Mouse (Mus musculus): ENCODE measurements at regions not wholly inside any gene's neighbourhood (a gene's known extent, or its start where the extent isn't known, plus 50 kb on each side); places are given as distances from the start of the nearest gene placed in this dataset.

DNA sequence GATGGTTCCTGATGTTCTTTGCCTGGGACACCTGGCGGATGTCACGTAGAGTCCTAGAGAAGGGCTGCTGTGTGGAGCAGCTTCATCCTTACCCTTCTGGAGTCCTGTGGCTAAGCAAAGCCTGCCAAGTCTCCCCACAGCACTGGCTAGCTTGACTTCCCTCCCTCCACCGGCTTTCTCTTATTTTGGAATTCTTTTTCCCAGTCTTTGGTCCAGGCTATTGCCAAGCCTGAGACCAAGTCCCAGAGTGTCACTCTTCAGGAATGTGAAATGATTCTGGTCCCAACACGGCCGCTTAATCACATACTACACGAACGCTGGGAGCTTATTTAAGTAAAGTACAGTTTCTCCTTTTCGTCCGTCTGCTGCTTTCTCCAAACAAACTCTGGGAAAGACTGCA, 146.4 kb downstream of the Fndc1 start:
- intact Hi-C loops (cut with DNase I): no loop called here
- no peak for DNase-seq (ENCODE audit: low spot score in 2 of 2)

DNA sequence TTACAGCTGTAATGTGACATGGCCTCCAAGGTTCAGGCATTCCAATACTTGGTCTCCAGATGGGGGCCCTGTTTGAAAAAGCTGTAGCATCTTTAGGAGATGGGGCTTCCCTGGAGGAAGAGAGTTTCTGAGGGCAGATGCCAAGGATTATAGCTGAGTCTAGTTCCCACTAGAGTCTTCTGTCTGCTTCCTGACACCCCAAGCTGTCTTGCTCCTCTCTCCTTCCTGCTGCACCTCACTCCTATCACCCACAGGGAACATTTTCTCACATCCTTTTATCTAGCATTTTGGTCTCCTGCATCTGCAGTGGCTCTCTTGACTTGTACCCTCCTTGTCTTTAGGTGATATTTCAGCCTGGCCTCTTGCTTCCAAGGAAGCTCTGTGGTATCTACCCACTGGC, 147.3 kb downstream of the Fndc1 start:
- DNase-seq (ENCODE audit: low spot score in 2 of 2): no peak
- intact Hi-C loops (cut with DNase I): no loop called here

DNA sequence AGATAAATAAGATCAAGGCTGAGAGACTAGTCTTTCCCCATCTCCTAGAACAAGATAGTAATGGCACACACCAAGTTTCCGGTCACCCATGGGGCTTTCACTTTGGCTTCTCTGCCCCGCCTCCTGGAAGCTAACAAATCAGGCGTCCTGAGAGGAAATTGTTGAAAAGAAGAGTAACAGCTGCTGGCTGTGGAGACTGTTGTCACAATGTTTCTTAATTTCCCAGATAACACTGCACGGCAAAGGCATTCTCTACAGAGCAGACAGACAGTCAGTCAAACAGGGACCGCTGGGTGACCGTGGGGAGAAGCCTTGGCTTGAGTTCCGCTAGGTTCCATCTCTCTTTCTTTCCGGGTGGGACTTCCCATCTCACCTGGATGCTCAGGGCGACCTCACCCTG, 148.2 kb downstream of the Fndc1 start:
- no peak for DNase-seq (ENCODE audit: low spot score in 2 of 2)
- intact Hi-C loops (cut with DNase I): no loop called here

DNA sequence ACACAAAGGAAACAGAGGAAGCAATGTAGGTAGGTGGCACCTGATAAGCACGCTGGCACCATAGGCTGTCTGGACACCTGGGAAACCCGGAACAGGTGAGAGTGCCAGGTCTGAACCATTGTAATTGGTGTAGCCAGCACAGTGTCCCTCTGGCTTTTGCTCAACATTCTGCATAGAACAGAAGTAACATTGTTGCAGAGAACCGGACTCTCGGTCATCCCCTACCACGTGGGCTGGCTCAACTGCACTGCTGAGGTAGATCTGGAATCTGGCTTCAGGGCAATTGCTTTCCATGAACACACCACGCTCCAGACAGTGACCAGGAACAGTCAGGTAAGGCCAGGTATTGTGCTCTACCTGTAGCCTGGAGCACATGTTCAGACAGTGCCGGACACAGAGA, 149.3 kb downstream of the Fndc1 start:
- intact Hi-C loops (cut with DNase I): no loop called here
- no peak for DNase-seq (ENCODE audit: low spot score in 2 of 2)

DNA sequence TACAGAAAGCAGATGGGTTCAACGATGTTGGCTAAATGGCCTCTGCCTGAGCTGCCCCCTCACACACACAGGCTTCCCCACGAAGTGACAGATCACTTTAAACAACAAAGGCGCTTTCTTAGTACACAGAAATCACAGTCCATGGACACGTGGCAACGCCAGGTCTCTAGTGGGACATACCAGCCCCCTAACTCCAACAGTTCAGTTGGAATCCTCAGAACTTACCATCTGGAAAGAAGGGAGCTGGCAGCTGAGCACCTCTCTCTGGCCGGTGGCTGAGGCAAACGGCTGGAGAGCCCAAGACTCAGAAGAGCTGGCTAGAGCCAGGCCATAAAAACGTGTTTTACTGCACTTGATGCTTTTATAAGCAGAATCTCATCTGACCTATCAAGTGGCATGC, 149.8 kb downstream of the Fndc1 start:
- intact Hi-C loops (cut with DNase I): no loop called here

DNA sequence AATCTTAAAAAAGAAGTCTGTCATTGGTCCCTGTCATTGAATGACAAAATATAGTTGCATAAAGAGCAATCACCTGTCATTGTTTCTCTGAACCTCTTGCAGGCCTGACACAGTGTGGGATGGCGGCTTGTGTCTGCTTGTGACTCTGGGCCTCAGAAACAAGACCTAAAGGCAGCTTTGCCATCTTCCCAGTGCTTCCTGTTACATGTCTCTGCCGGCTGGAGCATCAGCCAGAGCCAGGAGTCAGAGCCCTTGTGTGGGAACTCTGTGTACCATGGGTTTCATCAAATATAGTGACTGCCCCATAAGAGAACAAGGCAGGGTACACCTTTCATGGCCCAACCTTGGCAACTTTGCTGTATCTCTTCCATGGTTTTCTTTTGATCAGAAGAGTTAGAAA, 150.3 kb downstream of the Fndc1 start:
- intact Hi-C loops (cut with DNase I): no loop called here
- DNase-seq (ENCODE audit: low spot score in 2 of 2): no peak

More for the DNA sequence above, 149.8 kb downstream of the Fndc1 start:
- no peak for DNase-seq (ENCODE audit: low spot score in 2 of 2)

DNA sequence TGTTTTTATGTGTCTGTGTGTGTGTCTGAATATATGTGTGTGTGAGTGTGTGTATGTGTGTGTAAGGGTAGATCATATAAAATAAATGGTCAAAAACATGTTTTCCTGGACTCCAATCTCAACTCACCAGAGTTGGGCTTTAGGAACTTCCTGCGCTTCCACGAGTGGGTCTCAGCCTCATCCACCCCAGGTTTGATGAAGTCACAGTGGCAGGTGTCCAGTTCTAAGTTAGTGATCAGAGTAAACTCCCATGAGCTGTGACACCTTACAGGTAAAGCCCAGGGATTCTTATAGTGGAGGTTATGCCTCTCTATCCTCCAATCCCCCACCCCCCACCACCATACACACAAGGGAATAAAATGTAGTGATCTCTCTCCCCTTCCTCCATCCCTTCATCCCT, 152.6 kb downstream of the Fndc1 start:
- intact Hi-C loops (cut with DNase I): no loop called here
- no peak for DNase-seq (ENCODE audit: low spot score in 2 of 2)

DNA sequence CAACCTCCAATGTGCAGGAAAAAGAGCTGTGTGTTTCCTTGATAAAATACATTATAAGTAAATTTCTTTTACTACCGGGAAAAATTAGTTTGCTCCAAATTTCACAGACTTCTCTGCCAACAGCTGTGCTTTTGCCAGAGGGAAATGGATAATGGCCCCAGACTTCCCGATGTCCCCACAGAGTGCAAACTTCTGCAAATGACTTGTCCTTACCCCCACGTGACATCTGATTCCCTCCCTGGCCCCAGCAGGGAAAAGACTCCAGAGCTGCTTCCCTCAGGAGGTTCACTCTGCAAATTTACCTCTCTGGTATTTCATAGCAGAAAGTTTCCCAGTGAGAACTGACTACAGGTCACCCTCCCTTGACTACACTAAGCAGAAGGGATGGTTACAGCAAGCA, 159.3 kb downstream of the Fndc1 start:
- intact Hi-C loops (cut with DNase I): no loop called here
- DNase-seq (ENCODE audit: low spot score in 2 of 2): no peak

DNA sequence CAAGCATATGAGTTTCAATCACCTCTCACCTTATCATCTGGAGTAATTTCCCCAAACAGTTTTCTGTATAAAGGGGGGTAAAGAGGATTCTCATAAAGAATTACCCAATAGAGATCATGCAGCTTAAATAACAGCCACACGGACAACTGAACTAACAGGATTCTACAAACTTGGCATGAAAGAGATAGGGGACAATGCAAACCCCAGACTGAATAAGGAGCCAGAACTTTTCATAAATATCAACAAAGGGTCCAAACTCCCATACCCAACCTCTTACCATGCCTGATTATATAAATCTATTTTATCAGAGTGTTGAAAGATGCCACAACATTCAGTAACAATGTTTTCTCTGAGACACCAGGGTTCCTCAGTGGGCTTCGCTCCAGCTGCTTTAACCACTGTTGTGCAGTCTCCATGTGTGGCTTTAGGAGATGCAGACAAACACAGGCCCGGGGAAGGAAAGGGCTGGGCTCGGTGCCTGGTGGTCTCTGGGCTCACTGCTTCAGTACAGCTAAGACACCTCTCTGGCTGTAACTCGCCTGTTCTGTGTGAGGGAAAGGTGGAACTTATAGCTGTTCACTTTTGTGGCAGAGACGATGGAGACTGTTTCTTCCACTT, 160.2 kb downstream of the Fndc1 start:
- DNase-seq (ENCODE audit: low spot score in 2 of 2): no peak
- intact Hi-C loops (cut with DNase I): no loop called here

DNA sequence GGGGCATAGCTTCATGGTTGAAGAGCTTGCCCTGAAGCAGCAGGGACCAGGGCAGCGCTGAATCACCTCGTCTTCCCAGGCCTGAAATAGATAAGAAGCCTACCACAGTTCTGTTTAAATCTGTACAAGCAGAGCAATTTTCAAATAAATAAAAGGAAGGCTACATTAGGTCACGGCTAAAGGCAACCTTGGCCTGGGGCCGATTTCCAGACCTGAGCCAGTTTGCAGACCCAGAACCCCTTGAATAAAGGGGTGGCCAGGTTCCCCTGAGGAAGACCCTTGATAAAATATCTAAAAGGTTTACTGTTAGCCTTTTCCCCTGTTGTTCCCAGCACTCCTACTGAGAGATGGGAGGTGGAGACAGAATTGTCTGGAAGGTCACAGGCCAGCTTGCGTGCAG, 160.9 kb downstream of the Fndc1 start:
- intact Hi-C loops (cut with DNase I): no loop called here
- no peak for DNase-seq (ENCODE audit: low spot score in 2 of 2)

DNA sequence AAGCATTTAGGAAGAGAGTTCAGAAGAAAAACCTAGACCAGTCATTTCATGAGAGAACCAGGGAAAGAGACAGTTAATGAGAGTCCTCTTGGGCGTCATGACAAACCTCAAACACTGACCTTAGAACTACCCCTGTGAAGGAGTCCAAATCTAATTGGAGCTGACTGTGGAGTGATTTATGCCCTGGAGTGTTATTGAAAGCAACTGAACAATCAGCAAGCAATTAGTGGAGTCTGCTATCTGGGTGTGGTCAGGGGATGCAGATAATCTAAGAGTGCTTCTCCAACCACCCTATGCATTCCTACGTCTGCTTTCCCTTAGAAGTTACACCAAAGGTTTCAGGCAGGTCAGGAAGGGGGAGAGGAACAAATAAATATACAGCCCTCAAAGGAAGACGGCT, 161.4 kb downstream of the Fndc1 start:
- intact Hi-C loops (cut with DNase I): no loop called here
- no peak for DNase-seq (ENCODE audit: low spot score in 2 of 2)

DNA sequence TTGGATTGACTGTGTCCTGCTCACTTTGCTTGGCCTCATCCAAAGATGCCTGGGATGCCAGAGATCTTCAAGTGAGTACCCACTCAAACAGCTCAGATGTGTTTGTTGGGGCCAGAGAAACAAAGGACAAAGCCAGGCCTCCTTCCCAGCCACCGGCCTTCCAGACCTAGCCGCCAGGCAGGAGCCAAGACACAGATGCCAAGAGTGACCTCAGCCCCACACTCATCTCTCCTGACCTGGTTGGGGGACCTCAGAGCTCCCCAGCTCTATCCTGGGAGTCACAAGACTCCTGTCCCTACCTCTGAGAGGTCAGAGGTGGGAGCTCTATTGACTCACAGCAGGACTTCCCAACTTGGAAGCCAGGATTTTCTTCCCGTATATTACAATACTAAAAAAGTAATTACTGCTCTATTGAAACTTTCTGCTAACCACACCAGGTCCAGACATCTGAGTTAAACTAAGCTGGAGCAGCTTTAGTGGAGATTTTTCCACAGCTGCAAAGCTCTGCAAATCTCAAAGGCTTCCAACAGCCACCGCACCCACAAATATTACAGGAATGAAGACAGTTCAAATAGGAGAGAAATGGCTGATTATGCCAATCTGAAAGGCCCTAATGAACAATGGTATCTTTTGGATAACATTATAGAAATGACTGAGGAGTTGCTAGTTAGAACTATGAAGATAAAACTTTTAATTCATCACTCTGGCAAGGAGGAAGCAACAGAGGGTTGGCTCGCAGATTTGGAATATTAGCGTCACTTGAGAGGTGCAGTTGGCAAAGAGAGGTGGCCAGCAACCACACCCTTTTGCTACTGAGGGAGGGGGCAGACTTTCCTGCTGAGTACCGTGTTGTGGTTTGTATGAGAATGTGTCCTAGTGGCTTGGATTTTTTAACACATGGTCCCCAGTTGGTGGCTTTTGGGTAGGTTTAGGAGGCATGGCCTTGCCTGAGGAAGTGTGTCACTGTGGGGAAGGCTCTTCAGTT, 162.9 kb downstream of the Fndc1 start:
- intact Hi-C loops (cut with DNase I): no loop called here
- no peak for DNase-seq (ENCODE audit: low spot score in 2 of 2)

DNA sequence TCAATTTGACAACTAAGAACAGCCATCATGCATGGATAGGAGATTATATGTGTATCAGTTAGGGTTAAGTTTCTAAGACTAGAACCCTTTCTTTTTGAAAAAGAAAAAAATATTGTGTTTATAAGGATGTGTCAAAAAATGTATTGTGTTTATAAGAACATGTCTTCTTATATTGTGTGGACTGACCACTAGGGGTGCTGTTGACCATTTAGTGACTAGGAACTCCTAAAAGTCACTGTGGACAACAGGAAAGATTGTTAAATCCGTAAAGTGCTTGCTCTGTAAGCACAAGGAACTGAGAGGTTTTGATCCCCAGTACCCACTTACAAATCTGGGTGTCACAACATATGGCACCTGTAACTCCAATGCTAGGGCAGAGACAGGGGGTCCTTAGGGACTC, 170.6 kb downstream of the Fndc1 start:
- intact Hi-C loops (cut with DNase I): loop anchor here (10.0 kb wide), 1 partner anchor 168 kb away; the partner anchor contains the start of gene Fndc1
- DNase-seq (ENCODE audit: low spot score in 2 of 2): no peak

DNA sequence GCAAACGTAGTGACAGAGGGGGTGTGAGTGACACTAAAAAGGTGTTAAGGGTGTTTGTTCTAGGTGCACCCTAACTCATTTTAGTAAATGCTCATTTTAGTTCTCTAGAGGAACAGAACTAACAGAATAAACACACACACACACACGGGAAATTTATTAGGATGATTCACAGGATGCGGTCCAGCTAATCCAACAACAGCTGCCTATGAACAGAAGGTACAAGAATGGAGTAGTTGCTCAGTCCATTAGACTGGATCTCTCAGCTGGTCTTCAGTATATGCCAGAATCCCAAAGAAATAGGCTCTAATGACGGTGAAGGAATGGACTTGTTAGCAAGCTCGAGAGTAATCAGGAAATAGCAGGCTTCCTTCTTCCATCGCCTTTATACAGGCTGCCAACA, 171.1 kb downstream of the Fndc1 start:
- DNase-seq (ENCODE audit: low spot score in 2 of 2): no peak
- intact Hi-C loops (cut with DNase I): loop anchor here (10.0 kb wide), 1 partner anchor 169 kb away; the partner anchor contains the start of gene Fndc1

DNA sequence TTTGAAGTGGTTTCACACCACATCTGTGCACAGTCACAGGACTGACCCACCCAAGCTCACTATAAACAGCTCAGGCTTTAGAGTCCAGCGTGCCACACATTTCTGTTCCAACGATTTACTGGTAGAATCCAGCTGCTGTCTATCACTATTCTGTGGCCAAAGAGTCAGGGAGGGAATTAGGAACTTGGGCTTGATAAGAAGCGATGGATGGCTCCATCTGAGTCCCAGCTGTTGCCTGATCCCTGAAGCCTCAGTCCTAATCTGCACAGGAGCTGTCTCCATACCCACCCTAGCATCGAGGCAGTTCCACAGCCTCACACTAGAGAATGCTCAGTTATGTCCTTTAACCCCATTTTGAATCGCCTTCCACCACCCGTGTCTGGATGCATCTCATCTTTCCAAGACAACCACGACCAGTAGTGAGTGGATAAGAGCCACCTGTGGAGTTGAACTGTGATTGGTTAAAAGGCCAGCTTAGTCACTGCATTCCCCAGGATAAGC, 173.0 kb downstream of the Fndc1 start:
- no peak for DNase-seq (ENCODE audit: low spot score in 2 of 2)
- intact Hi-C loops (cut with DNase I): loop anchor here (10.0 kb wide), 1 partner anchor 171 kb away; the partner anchor contains the start of gene Fndc1

DNA sequence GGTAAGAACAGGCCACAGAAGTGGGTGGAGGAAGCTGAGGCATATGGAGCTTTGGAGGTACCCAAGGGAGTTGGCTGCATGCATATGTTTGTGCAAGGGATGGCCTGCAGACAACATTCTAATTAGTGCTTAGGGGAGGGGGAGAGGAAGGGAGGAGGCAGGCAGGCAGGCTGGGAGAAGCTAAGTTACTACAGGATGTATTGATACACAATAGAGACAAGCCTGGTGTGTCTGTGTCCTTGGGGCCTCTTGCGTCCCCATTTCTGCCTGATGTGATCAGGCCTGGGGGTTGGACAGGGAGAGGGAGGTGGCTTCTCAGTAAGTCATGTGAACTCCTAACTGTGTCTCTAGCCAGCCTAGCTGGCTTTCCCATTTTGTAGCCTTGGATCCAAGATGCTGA, 175.1 kb downstream of the Fndc1 start:
- DNase-seq (ENCODE audit: low spot score in 2 of 2): no peak

DNA sequence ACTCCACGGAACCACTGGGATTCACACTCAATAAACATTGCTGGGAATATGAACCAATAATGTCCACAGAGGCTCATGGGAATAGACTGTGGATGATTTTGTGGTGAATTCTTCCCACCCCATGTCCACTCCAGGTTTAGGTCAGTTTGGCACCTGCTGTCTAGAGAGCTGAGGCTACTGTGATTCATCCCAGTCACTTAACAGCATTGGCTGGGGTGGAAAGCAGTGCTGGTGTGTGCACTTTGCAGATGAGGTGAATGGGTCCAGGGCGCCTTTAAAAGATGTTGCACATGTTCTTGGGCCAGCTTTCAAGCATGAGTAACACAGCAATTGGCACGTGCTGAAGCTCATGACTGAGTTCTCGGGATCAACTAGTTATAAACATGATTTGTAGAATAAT, 176.7 kb downstream of the Fndc1 start:
- no peak for DNase-seq (ENCODE audit: low spot score in 2 of 2)
- intact Hi-C loops (cut with DNase I): loop anchor here (10.0 kb wide), 1 partner anchor 174 kb away; the partner anchor contains the start of gene Fndc1

More for the DNA sequence above, 175.1 kb downstream of the Fndc1 start:
- intact Hi-C loops (cut with DNase I): loop anchor here (10.0 kb wide), 1 partner anchor 173 kb away; the partner anchor contains the start of gene Fndc1

DNA sequence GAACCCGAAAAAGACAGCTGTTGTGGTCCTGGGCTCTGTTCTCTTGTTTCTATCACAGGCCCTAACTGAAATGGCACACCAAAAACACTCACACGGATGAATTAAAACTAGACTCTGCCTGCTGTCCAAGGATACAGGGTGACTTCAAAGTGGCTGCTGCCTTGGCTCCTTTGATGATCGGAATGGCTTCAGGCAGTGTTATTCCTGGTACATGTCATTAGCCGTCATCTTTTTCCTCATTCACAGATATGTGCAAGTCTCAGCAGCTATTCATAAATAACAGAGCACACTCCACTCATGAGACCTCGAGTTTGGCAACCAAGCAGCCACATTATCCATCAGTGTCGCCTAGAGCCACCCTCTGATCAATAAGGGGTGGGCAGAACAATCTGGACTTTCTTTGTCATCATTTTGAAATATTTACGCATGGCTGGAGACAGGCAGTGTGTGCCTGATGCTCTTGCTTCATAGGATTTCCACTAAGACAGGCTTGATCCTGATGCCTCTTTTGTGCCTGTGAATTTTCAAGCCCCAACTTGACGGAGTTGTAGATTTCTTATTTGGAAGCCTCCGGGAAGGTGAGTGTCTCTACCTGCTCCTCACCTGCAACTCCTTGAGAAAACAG, 182.1 kb downstream of the Fndc1 start:
- intact Hi-C loops (cut with DNase I): no loop called here
- no peak for DNase-seq (ENCODE audit: low spot score in 2 of 2)

DNA sequence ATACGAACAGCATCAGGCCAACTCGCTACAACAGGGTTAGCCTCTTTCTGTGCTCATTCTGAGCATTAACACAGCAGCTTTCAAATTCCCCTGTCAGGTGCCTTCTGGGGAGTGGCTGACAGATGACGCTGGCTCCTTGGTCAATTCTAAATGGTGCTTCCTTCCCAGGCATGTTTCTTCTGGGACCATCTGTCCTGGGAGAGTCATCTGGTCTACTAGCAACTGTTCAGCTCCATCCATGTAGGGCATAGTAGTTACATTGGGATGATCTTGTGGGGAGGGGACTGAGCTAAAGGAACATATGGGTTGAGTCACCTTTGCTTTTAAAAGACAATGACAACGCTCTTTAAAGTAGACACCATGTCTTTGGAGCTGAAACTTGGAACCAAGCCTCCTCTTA, 183.5 kb downstream of the Fndc1 start:
- no peak for DNase-seq (ENCODE audit: low spot score in 2 of 2)
- intact Hi-C loops (cut with DNase I): no loop called here

DNA sequence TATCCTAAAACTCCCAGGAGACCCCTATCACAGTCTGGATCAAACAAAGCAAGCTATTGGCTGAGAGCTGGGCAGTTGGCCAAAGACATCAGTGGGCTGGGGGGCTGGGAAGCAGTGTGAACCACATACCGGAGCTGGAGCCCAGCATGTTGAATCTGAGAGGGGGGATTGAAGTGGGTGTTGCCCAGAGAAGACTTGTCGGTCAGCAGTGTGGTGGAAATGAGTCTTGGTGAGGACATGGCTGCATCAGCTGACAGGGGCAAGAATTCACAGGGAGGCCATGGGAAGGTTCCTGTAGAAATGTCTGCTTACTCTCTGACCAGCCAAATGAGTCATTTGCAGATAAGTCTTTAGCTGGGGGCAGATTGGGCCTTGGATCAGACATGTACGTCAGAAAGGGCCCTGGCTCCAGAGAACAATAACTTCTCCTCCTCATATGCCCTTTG, 184.6 kb downstream of the Fndc1 start:
- DNase-seq (ENCODE audit: low spot score in 2 of 2): no peak
- intact Hi-C loops (cut with DNase I): no loop called here
